Mouse (Mus musculus) activated CD4-positive, CD25-positive, alpha-beta regulatory T cell, adult 4 months (primary cell): Measurements from ENCODE around the gene Nfatc4. TPM values are rescaled to one million over a fixed set of nuclear protein-coding genes. Genes with fewer than 3 reads are reported as not detected.

Experiments used
- polyA plus RNA-seq, 2 experiments: library from polyadenylated mRNA; unstranded; fragments of 100-300 nt; shearing (Covaris generic); gene quantifications; one replicate each; pipeline ENCODE4 v1.2.1; 2017

Gene Nfatc4
- polyA plus RNA-seq, 2 experiments from 2014 or later = not detected

Other genes starting within 250 kb of the Nfatc4 start
- not detected for gene Fitm1, start 247.5 kb upstream of the Nfatc4 start, polyA plus RNA-seq
- 100 to 1,000 TPM; 700 to 830 TPM for gene Psme1, start 245.0 kb upstream of the Nfatc4 start, polyA plus RNA-seq
- gene Emc9, start 237.8 kb upstream of the Nfatc4 start, polyA plus RNA-seq = 10 to 100 TPM; 25.2 to 28.6 TPM
- 100 to 1,000 TPM; 980 to 996 TPM for gene Psme2, start 232.0 kb upstream of the Nfatc4 start, polyA plus RNA-seq
- gene Rnf31, start 231.4 kb upstream of the Nfatc4 start, polyA plus RNA-seq = 10 to 100 TPM; 32.6 to 33.3 TPM
- gene Irf9, start 219.6 kb upstream of the Nfatc4 start, polyA plus RNA-seq = 100 to 1,000 TPM; 129 to 164 TPM
- gene Rec8, start 205.1 kb upstream of the Nfatc4 start, polyA plus RNA-seq = 1 to 10 TPM; 1.3 to 1.9 TPM
- gene Ipo4, start 187.2 kb upstream of the Nfatc4 start, polyA plus RNA-seq = 10 to 100 TPM; 29.2 to 30.6 TPM
- gene Gm49378, start 185.2 kb upstream of the Nfatc4 start, polyA plus RNA-seq = not detected
- 10 to 100 TPM; 38.8 to 49.2 TPM for gene Tm9sf1, start 179.3 kb upstream of the Nfatc4 start, polyA plus RNA-seq
- gene Tssk4, start 173.0 kb upstream of the Nfatc4 start, polyA plus RNA-seq = 1 to 10 TPM in 1 of 2 experiments, under 1 TPM in 1; 0.57 to 2.1 TPM
- 10 to 100 TPM; 87.8 to 88.5 TPM for gene Mdp1, start 162.6 kb upstream of the Nfatc4 start, polyA plus RNA-seq
- gene Gmpr2, start 151.2 kb upstream of the Nfatc4 start, polyA plus RNA-seq = 10 to 100 TPM; 23.7 to 25.9 TPM
- gene Nedd8, start 151.0 kb upstream of the Nfatc4 start, polyA plus RNA-seq = 100 to 1,000 TPM; 361 to 408 TPM
- 10 to 100 TPM; 23.4 to 28.3 TPM for gene Tinf2, start 141.3 kb upstream of the Nfatc4 start, polyA plus RNA-seq
- gene Tgm1, start 109.2 kb upstream of the Nfatc4 start, polyA plus RNA-seq = not detected
- 10 to 100 TPM; 53.3 to 60.8 TPM for gene Rabggta, start 100.9 kb upstream of the Nfatc4 start, polyA plus RNA-seq
- gene Dhrs1, start 77.5 kb upstream of the Nfatc4 start, polyA plus RNA-seq = 10 to 100 TPM; 46.4 to 48.9 TPM
- 1 to 10 TPM; 6.0 to 8.2 TPM for gene Nop9, start 77.5 kb upstream of the Nfatc4 start, polyA plus RNA-seq
- gene Cideb, start 64.7 kb upstream of the Nfatc4 start, polyA plus RNA-seq = not detected
- under 1 TPM in 1 of 2 experiments, not detected in 1; 0.40 TPM for gene Ltb4r2, start 61.7 kb upstream of the Nfatc4 start, polyA plus RNA-seq
- gene Ltb4r1, start 57.2 kb upstream of the Nfatc4 start, polyA plus RNA-seq = 1 to 10 TPM; 2.5 to 5.6 TPM
- under 1 TPM in 1 of 2 experiments, not detected in 1; 0.08 TPM for gene Adcy4, start 39.0 kb upstream of the Nfatc4 start, polyA plus RNA-seq
- 10 to 100 TPM; 94.3 to 99.3 TPM for gene Ripk3, start 34.3 kb upstream of the Nfatc4 start, polyA plus RNA-seq
- gene Nynrin, start 30.9 kb downstream of the Nfatc4 start, polyA plus RNA-seq = under 1 TPM in 1 of 2 experiments, not detected in 1; 0.08 TPM
- gene Cbln3, start 61.2 kb downstream of the Nfatc4 start, polyA plus RNA-seq = under 1 TPM in 1 of 2 experiments, not detected in 1; 0.24 TPM
- 10 to 100 TPM in 1 of 2 experiments, 1 to 10 TPM in 1; 9.9 to 11.6 TPM for gene Khnyn, start 61.8 kb downstream of the Nfatc4 start, polyA plus RNA-seq
- gene Sdr39u1, start 77.1 kb downstream of the Nfatc4 start, polyA plus RNA-seq = 10 to 100 TPM; 66.2 to 86.2 TPM
- gene Cma1, start 121.5 kb downstream of the Nfatc4 start, polyA plus RNA-seq = not detected
- gene Cma2, start 127.8 kb downstream of the Nfatc4 start, polyA plus RNA-seq = not detected
- gene Mcpt1, start 194.8 kb downstream of the Nfatc4 start, polyA plus RNA-seq = not detected
- not detected for gene Mcpt9, start 207.4 kb downstream of the Nfatc4 start, polyA plus RNA-seq
- not detected for gene Mcpt2, start 218.9 kb downstream of the Nfatc4 start, polyA plus RNA-seq
- gene Mcpt4, start 239.2 kb downstream of the Nfatc4 start, polyA plus RNA-seq = not detected